Mouse (Mus musculus) gastrocnemius, postnatal 14 days (tissue): ENCODE measurements around the gene Zfand3. TPM values are rescaled to one million over a fixed set of nuclear protein-coding genes. Genes with fewer than 3 reads are reported as not detected.

Source experiments
- DNase-seq: peaks from one replicate; pipeline ENCODE4 v3.0.0; 2021; ENCODE audit warnings: mixed read lengths
- intact Hi-C: fragments of 180-260 bp; cut with DNase I; formaldehyde crosslinking; loops from one replicate; pipeline ENCODE4 v1.15.1; 2025; ENCODE audit warnings: low total_unique reads
- total RNA-seq, 2 experiments: library from RNA; stranded (reverse); gene quantifications; 2 replicates each; pipeline ENCODE4 v1.2.3; 2021

Gene Zfand3
- total RNA-seq, 2 experiments from 2014 or later: 85.6 to 105 TPM

- intact Hi-C loops: no loop called here
- no peak for DNase-seq
These were observed 192.9 kb downstream of the Zfand3 start for GRCm38 (mm10) chr17:30197280-30198030.

- DNase-seq: peak; percentile 45
These were observed 193.9 kb downstream of the Zfand3 start for GRCm38 (mm10) chr17:30198422-30198821.

GRCm38 (mm10) chr17:30199374-30200247, 195.1 kb downstream of the Zfand3 start:
- intact Hi-C loops: loop anchor here (10.0 kb wide), 1 partner anchor 255 kb away; no protein-coding TSS in a partner anchor
- DNase-seq: peak; percentile 40

More at GRCm38 (mm10) chr17:30198422-30198821, 193.9 kb downstream of the Zfand3 start:
- intact Hi-C loops: no loop called here

GRCm38 (mm10) chr17:30200283-30200682, 195.8 kb downstream of the Zfand3 start:
- peak; percentile 68 for DNase-seq
- intact Hi-C loops: loop anchor here (10.0 kb wide), 1 partner anchor 255 kb away; no protein-coding TSS in a partner anchor

- intact Hi-C loops: loop anchor here (10.0 kb wide), 1 partner anchor 250 kb away; no protein-coding TSS in a partner anchor
- DNase-seq: no peak
These were observed 200.7 kb downstream of the Zfand3 start for GRCm38 (mm10) chr17:30205062-30205825.

GRCm38 (mm10) chr17:30210262-30210661, 205.7 kb downstream of the Zfand3 start:
- intact Hi-C loops: no loop called here

GRCm38 (mm10) chr17:30210936-30211335, 206.4 kb downstream of the Zfand3 start:
- DNase-seq: no peak
- intact Hi-C loops: no loop called here

More at GRCm38 (mm10) chr17:30210262-30210661, 205.7 kb downstream of the Zfand3 start:
- no peak for DNase-seq

- intact Hi-C loops: no loop called here
- no peak for DNase-seq
These were observed 208.1 kb downstream of the Zfand3 start for GRCm38 (mm10) chr17:30212647-30213046.

GRCm38 (mm10) chr17:30213371-30213770, 208.8 kb downstream of the Zfand3 start:
- DNase-seq: no peak
- intact Hi-C loops: no loop called here

GRCm38 (mm10) chr17:30214393-30214792, 209.9 kb downstream of the Zfand3 start:
- intact Hi-C loops: no loop called here
- DNase-seq: no peak

GRCm38 (mm10) chr17:30215741-30216140, 211.2 kb downstream of the Zfand3 start:
- intact Hi-C loops: no loop called here
- DNase-seq: no peak

- DNase-seq: no peak
- intact Hi-C loops: no loop called here
These were observed 217.1 kb downstream of the Zfand3 start for GRCm38 (mm10) chr17:30221677-30222076.

- no peak for DNase-seq
- intact Hi-C loops: no loop called here
These were observed 217.8 kb downstream of the Zfand3 start for GRCm38 (mm10) chr17:30222361-30222760.

GRCm38 (mm10) chr17:30222837-30223236, 218.3 kb downstream of the Zfand3 start:
- DNase-seq: no peak
- intact Hi-C loops: no loop called here

GRCm38 (mm10) chr17:30225030-30225740, 220.7 kb downstream of the Zfand3 start:
- intact Hi-C loops: no loop called here
- DNase-seq: no peak

GRCm38 (mm10) chr17:30228439-30229215, 224.1 kb downstream of the Zfand3 start:
- DNase-seq: no peak
- intact Hi-C loops: no loop called here

GRCm38 (mm10) chr17:30230428-30230827, 225.9 kb downstream of the Zfand3 start:
- intact Hi-C loops: no loop called here
- peak; percentile 49 for DNase-seq

GRCm38 (mm10) chr17:30231483-30231882, 226.9 kb downstream of the Zfand3 start:
- no peak for DNase-seq
- intact Hi-C loops: no loop called here
